ENCODE assay signal across 16 mouse cellular contexts in genomic region chr9:70930641-70931020, GRCm38 (mm10). TPM values are rescaled to one million over a fixed set of nuclear protein-coding genes. Genes with fewer than 3 reads are reported as not detected.
DNase-seq lines count a peak whose midpoint lies in the region; ATAC-seq lines count a peak whose summit lies in the region.
"Had no signal": no experiment of that assay in that cellular context is flagged by ENCODE, and none has a peak within 500 bp of the region (broad histone marks: within the 10 kb centered on the region; RNA-seq: fewer than 3 reads in every experiment).

No protein-coding gene starts in this region.

- DNase-seq in cerebellum, adult 11-12 months: peak; percentile 95
- no peak for DNase-seq in cerebellum, adult 11 months
- peak; percentile 20 to 25 for DNase-seq in kidney, postnatal 36 days
- DNase-seq in kidney, postnatal 10 days: no peak
- peak; percentile 50 to 55 for DNase-seq in adrenal gland, postnatal 36 days
- no peak for DNase-seq in thymus, postnatal 4 days
- DNase-seq in spleen, postnatal 36 days (ENCODE audit: low spot score in 2 of 2): no peak
- DNase-seq: thymus, adult 18-20 months had no signal

- no peaks in the 10 kb centered on the region for H3K27me3 ChIP-seq in liver, embryonic 16.5 days (ENCODE audit: control insufficient read depth, insufficient read depth, low read depth, low read length)
- H3K27me3 ChIP-seq: heart, embryonic 12.5 days had no signal

- no peak for ATAC-seq in liver, embryonic 16.5 days (ENCODE audit: low read depth)
- ATAC-seq: midbrain, embryonic 16.5 days had no signal

- H3K9ac ChIP-seq in liver, embryonic 16.5 days (ENCODE audit: low read depth, low read length): no peak overlapping the region
- H3K9ac ChIP-seq: heart, embryonic 12.5 days had no signal

- H3K9me3 ChIP-seq in liver, embryonic 16.5 days (replicated peaks; ENCODE audit: control insufficient read depth, low read length): no peaks in the 10 kb centered on the region
- H3K9me3 ChIP-seq: heart, embryonic 12.5 days; limb, embryonic 10.5 days had no signal

- 0 out of 2 replicates have a peak overlapping the region, but pooled peaks have one; percentile 7 for H3K27ac ChIP-seq in liver, embryonic 16.5 days (ENCODE audit: low read length)
- H3K27ac ChIP-seq: kidney, postnatal 0 days; limb, embryonic 10.5 days had no signal

- peaks cover 46% of the 10 kb centered on the region for H3K4me1 ChIP-seq in liver, embryonic 16.5 days (ENCODE audit: control insufficient read depth, low read depth, low read length)
- H3K4me1 ChIP-seq: limb, embryonic 10.5 days had no signal

- H3K36me3 ChIP-seq in liver, embryonic 16.5 days (ENCODE audit: control insufficient read depth, insufficient read depth): no peaks in the 10 kb centered on the region
- H3K36me3 ChIP-seq: heart, embryonic 12.5 days; limb, embryonic 10.5 days had no signal

- no peak overlapping the region for H3K4me2 ChIP-seq in liver, embryonic 16.5 days (ENCODE audit: low read depth, low read length)
- H3K4me2 ChIP-seq: heart, embryonic 12.5 days had no signal

- WGBS in liver, embryonic 16.5 days (ENCODE audit: insufficient replicate concordance): 54% methylated on average over 5 of the region's 5 CpGs

- no peak overlapping the region for H3K4me3 ChIP-seq in liver, embryonic 16.5 days (ENCODE audit: low read depth, low read length)
- H3K4me3 ChIP-seq: heart, embryonic 12.5 days; limb, embryonic 10.5 days had no signal

RNA-seq across cellular contexts. Expression of gene Lipc, which starts 21.4 kb away (rescaled TPM):
- under 1 TPM in 1 of 2 experiments, not detected in 1; 0.36 TPM for total RNA-seq in adrenal gland, postnatal 36 days (2021)
- 44.3 and 45.9 TPM in 2 replicates for polyA plus RNA-seq in liver, embryonic 16.5 days (2015; fragmentation: Nextera tagmentation; extraction: Ambion mirVana)
- total RNA-seq: gastrocnemius, postnatal 14 days had no signal
- polyA plus RNA-seq: intestine, embryonic 14.5 days; limb, embryonic 10.5 days; neural tube, embryonic 11.5 days had no signal

Comparison
In these comparisons a context has a peak if more than half of its experiments do, and no peak if none do; other contexts are left out.
1. DNase-seq: peak in cerebellum, adult 11-12 months (single experiment), kidney, postnatal 36 days (2 of 2) and adrenal gland, postnatal 36 days (2 of 2); none in cerebellum, adult 11 months (single experiment), kidney, postnatal 10 days (single experiment), thymus, postnatal 4 days (single experiment) and spleen, postnatal 36 days (0 of 2).